Mouse (Mus musculus) macrophage (primary cell): Measurements from ENCODE around the gene Exoc3l. TPM values are rescaled to one million over a fixed set of nuclear protein-coding genes. Genes with fewer than 3 reads are reported as not detected.

Source experiments
- H3K27ac ChIP-seq: fragments of 350-480 bp; formaldehyde crosslinking; 2 replicates; pipeline ENCODE4 v1.9.0; 2021
- H3K36me3 ChIP-seq: fragments of 350-480 bp; formaldehyde crosslinking; 2 replicates; pipeline ENCODE4 v1.9.0; 2021; ENCODE audit errors: inconsistent target
- H3K4me3 ChIP-seq: fragments of 350-480 bp; formaldehyde crosslinking; 2 replicates; pipeline ENCODE4 v1.9.0; 2021; ENCODE audit errors: inconsistent target
- H3K79me2 ChIP-seq: fragments of 350-480 bp; formaldehyde crosslinking; 2 replicates; pipeline ENCODE4 v1.9.0; 2021; ENCODE audit errors: inconsistent target
- WGBS: methylation state at CpG from one replicate; pipeline ENCODE4 v1.1.7; 2026; ENCODE audit warnings: inconsistent platforms; ENCODE audit not compliant: missing documents; 5-methylcytosine and 5-hydroxymethylcytosine counted together
- polyA plus RNA-seq: library from polyadenylated mRNA; stranded (reverse); fragments of 250-400 nt; gene quantifications from 3 replicates; pipeline ENCODE4 v1.2.4, GENCODE M21; 2018; ENCODE audit warnings: inconsistent platforms

The Exoc3l gene
- polyA plus RNA-seq, 1 experiment from 2014 or later: not detected

GRCm38 (mm10) chr8:105326141-105326672 is 30.3 kb upstream of the Exoc3l start, which contains the start of the genes Lrrc29 and Tmem208:
Gene Lrrc29 (minus strand): TSS chr8:105326278.
Gene Tmem208 (plus strand): TSS chr8:105326354.
- Histone ChIP-seq H3K36me3 (peaks cover 39% of the 10 kb centered on the region), H3K4me3 (peak within 1 kb of the TSS; percentile 92), H3K79me2 (peaks cover 30% of the 10 kb centered on the region), H3K27ac (peak within 1 kb of the TSS; percentile 83)
- 1% methylated on average over 36 of the region's 36 CpGs for WGBS

GRCm38 (mm10) chr8:105325641-105326093 is 29.8 kb upstream of the Exoc3l start:
- peaks cover 30% of the 10 kb centered on the region for H3K79me2 ChIP-seq
- 1% methylated on average over 12 of the region's 12 CpGs for WGBS
- peak overlapping the region; percentile 83 for H3K27ac ChIP-seq
- peak overlapping the region; percentile 92 for H3K4me3 ChIP-seq
- H3K36me3 ChIP-seq: peaks cover 34% of the 10 kb centered on the region; the same call in 1 of the 2 replicates

- peaks cover 11% of the 10 kb centered on the region; the same call in 1 of the 2 replicates for H3K36me3 ChIP-seq
- H3K79me2 ChIP-seq: peaks cover 23% of the 10 kb centered on the region
- H3K4me3 ChIP-seq: no peak overlapping the region
- no peak overlapping the region for H3K27ac ChIP-seq
- 87% methylated on average over 4 of the region's 4 CpGs for WGBS
These were observed 27.3 kb upstream of the Exoc3l start for GRCm38 (mm10) chr8:105323183-105323582.

GRCm38 (mm10) chr8:105318662-105319190 is 22.8 kb upstream of the Exoc3l start:
- H3K4me3 ChIP-seq: no peak overlapping the region
- no peaks in the 10 kb centered on the region for H3K79me2 ChIP-seq
- peaks cover 27% of the 10 kb centered on the region for H3K36me3 ChIP-seq
- no peak overlapping the region for H3K27ac ChIP-seq
- 96% methylated on average over 11 of the region's 11 CpGs for WGBS

GRCm38 (mm10) chr8:105317941-105318340 is 22.0 kb upstream of the Exoc3l start:
- WGBS: 96% methylated on average over 4 of the region's 4 CpGs
- Histone ChIP-seq H3K27ac (no peak overlapping the region), H3K79me2 (no peaks in the 10 kb centered on the region), H3K36me3 (peaks cover 32% of the 10 kb centered on the region), H3K4me3 (no peak overlapping the region)

- Histone ChIP-seq H3K36me3 (peaks cover 33% of the 10 kb centered on the region), H3K79me2 (no peaks in the 10 kb centered on the region), H3K4me3 (no peak overlapping the region), H3K27ac (no peak overlapping the region)
- 99% methylated on average over 17 of the region's 18 CpGs for WGBS
These were observed 19.3 kb upstream of the Exoc3l start for GRCm38 (mm10) chr8:105315073-105315769.

GRCm38 (mm10) chr8:105313622-105314402 is 17.9 kb upstream of the Exoc3l start:
- H3K79me2 ChIP-seq: no peaks in the 10 kb centered on the region
- H3K4me3 ChIP-seq: no peak overlapping the region
- 94% methylated on average over 9 of the region's 9 CpGs for WGBS
- H3K36me3 ChIP-seq: peaks cover 48% of the 10 kb centered on the region
- no peak overlapping the region for H3K27ac ChIP-seq

GRCm38 (mm10) chr8:105312891-105313481 is 17.1 kb upstream of the Exoc3l start:
- Histone ChIP-seq H3K36me3 (peaks cover 56% of the 10 kb centered on the region), H3K79me2 (no peaks in the 10 kb centered on the region), H3K4me3 (no peak overlapping the region), H3K27ac (no peak overlapping the region)
- WGBS: 93% methylated on average over 8 of the region's 8 CpGs

GRCm38 (mm10) chr8:105311718-105312117 is 15.8 kb upstream of the Exoc3l start:
- Histone ChIP-seq H3K79me2 (no peaks in the 10 kb centered on the region), H3K4me3 (no peak overlapping the region), H3K36me3 (peaks cover 64% of the 10 kb centered on the region), H3K27ac (no peak overlapping the region)
- WGBS: 90% methylated on average over 1 of the region's 1 CpGs

- H3K27ac ChIP-seq: no peak overlapping the region
- peaks cover 56% of the 10 kb centered on the region for H3K36me3 ChIP-seq
- H3K79me2 ChIP-seq: no peaks in the 10 kb centered on the region
- no peak overlapping the region for H3K4me3 ChIP-seq
- 97% methylated on average over 8 of the region's 8 CpGs for WGBS
These were observed 14.2 kb upstream of the Exoc3l start for GRCm38 (mm10) chr8:105310118-105310517.

- H3K4me3 ChIP-seq: no peak overlapping the region
- no peak overlapping the region for H3K27ac ChIP-seq
- H3K36me3 ChIP-seq: peaks cover 53% of the 10 kb centered on the region
- 90% methylated on average over 14 of the region's 15 CpGs for WGBS
- H3K79me2 ChIP-seq: no peaks in the 10 kb centered on the region
These were observed 13.4 kb upstream of the Exoc3l start for GRCm38 (mm10) chr8:105309142-105309847.

- 93% methylated on average over 10 of the region's 10 CpGs for WGBS
- Histone ChIP-seq H3K36me3 (peaks cover 45% of the 10 kb centered on the region), H3K4me3 (no peak overlapping the region), H3K27ac (no peak overlapping the region), H3K79me2 (no peaks in the 10 kb centered on the region)
These were observed 12.5 kb upstream of the Exoc3l start for GRCm38 (mm10) chr8:105308428-105308827.

- Histone ChIP-seq H3K36me3 (peaks cover 37% of the 10 kb centered on the region), H3K4me3 (no peak overlapping the region), H3K27ac (no peak overlapping the region), H3K79me2 (no peaks in the 10 kb centered on the region)
- 96% methylated on average over 13 of the region's 13 CpGs for WGBS
These were observed 11.8 kb upstream of the Exoc3l start for GRCm38 (mm10) chr8:105307670-105308069.
